Mouse (Mus musculus) heart, postnatal 0 days (tissue): Measurements from ENCODE around the gene Phf21a. TPM values are rescaled to one million over a fixed set of nuclear protein-coding genes. Genes with fewer than 3 reads are reported as not detected.
"Not testable (repeated sequence)": the region's sequence is repeated elsewhere in the genome, so short reads cannot be mapped to it uniquely, and the experiment has no call there.

Source experiments
- ATAC-seq: fragments of 200-750 bp; cut with Nextera tagmentation; 2 replicates; pipeline ENCODE4 v1.8.0; 2017; ENCODE audit warnings: low read depth, moderate number of reproducible peaks, moderate library complexity; ENCODE audit not compliant: insufficient read depth
- DNase-seq: peaks from one replicate; pipeline ENCODE4 v3.0.0-alpha.2; 2016; ENCODE audit warnings: low spot score
- H3K27ac ChIP-seq: fragments of 300-500 bp; sonication (generic); 2 replicates; pipeline ENCODE4 v1.5.1; 2014; ENCODE audit warnings: low read depth, mild to moderate bottlenecking
- H3K27me3 ChIP-seq: fragments of 300-500 bp; sonication (generic); 2 replicates; pipeline ENCODE4 v1.6.1; 2014; ENCODE audit warnings: low read length, mixed read lengths; ENCODE audit not compliant: control insufficient read depth, insufficient read depth
- H3K36me3 ChIP-seq: fragments of 300-500 bp; sonication (generic); replicated peaks from 2 replicates; pipeline ENCODE4 v1.6.1; 2014; ENCODE audit warnings: low read length, mixed read lengths; ENCODE audit not compliant: control insufficient read depth, insufficient read depth
- H3K4me1 ChIP-seq: fragments of 300-500 bp; sonication (generic); 2 replicates; pipeline ENCODE4 v1.6.1; 2014; ENCODE audit warnings: antibody characterized with exemption; ENCODE audit not compliant: control insufficient read depth, insufficient read depth
- H3K4me2 ChIP-seq: fragments of 300-500 bp; sonication (generic); 2 replicates; pipeline ENCODE4 v1.6.1; 2014; ENCODE audit warnings: low read depth, mild to moderate bottlenecking, low read length, moderate library complexity
- H3K4me3 ChIP-seq: fragments of 300-500 bp; sonication (generic); 2 replicates; pipeline ENCODE4 v1.5.1; 2014; ENCODE audit warnings: low read depth, low read length
- H3K9ac ChIP-seq: fragments of 300-500 bp; sonication (generic); replicated peaks from 2 replicates; pipeline ENCODE4 v1.6.1; 2014; ENCODE audit warnings: low read depth, low read length, mixed read lengths
- H3K9me3 ChIP-seq: fragments of 300-500 bp; sonication (generic); replicated peaks from 2 replicates; pipeline ENCODE4 v1.6.1; 2016; ENCODE audit warnings: low read length; ENCODE audit not compliant: control insufficient read depth
- CTCF ChIP-seq: IDR thresholded peaks from 2 replicates; pipeline ENCODE4 v1.5.1; 2016; ENCODE audit warnings: antibody characterized with exemption, control low read depth, low read depth
- EP300 ChIP-seq: IDR thresholded peaks from 2 replicates; pipeline ENCODE4 v1.6.1; 2016; ENCODE audit warnings: antibody characterized with exemption, low read depth
- WGBS: fragments of 180-500 bp; shearing (Covaris S2); extraction: QIAGEN DNeasy Blood & Tissue Kit; methylation state at CpG from one replicate; pipeline ENCODE4 v1.1.7; 2014; 5-methylcytosine and 5-hydroxymethylcytosine counted together
- polyA plus RNA-seq: library from polyadenylated mRNA; unstranded; fragments of >200 nt; fragmentation: Nextera tagmentation; extraction: Ambion mirVana; gene quantifications from 2 replicates; pipeline ENCODE4 v1.2.1, GENCODE M21; 2015
- total RNA-seq: library from RNA; depleted of rRNA; stranded (reverse); fragments of >200 nt; gene quantifications from 2 replicates; pipeline ENCODE4 v1.2.3, GENCODE M21; 2014; ENCODE audit warnings: low replicate concordance

Phf21a gene
- total and polyA plus RNA-seq, 2 experiments from 2014 or later: 9.9 to 41.0 TPM

DNA sequence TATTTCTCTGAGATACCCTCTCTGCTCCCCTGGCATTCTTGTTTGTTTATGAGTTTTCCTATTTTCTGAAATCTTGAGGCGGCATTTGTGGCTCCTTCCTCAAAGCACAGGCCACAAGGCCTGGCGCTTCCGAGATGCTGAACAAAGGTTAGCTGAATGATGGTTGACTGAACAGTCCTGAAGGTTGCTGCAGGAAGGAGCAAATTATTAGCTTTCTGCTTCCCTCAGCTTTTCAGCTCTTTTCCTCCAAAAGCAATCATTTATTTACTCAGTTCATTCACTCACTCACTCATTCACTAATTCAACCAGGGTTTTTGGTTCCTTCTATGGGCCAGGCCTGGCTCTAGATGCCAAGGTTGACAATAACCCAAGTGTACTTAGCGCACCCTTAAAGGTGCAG lies 10.7 kb upstream of the Phf21a start:
- no peak overlapping the region for H3K4me3 ChIP-seq
- H3K4me1 ChIP-seq: no peaks in the 10 kb centered on the region
- TF ChIP-seq EP300: no peak
- no peak for TF ChIP-seq CTCF
- no peak overlapping the region for H3K27ac ChIP-seq
- DNase-seq (no peak), ATAC-seq (no peak)
- H3K27me3 ChIP-seq: no peaks in the 10 kb centered on the region
- H3K9me3 ChIP-seq: no peaks in the 10 kb centered on the region
- WGBS: 86% methylated on average over 4 of the region's 4 CpGs
- H3K9ac ChIP-seq: no peak overlapping the region
- H3K36me3 ChIP-seq: no peaks in the 10 kb centered on the region
- no peak overlapping the region for H3K4me2 ChIP-seq

DNA sequence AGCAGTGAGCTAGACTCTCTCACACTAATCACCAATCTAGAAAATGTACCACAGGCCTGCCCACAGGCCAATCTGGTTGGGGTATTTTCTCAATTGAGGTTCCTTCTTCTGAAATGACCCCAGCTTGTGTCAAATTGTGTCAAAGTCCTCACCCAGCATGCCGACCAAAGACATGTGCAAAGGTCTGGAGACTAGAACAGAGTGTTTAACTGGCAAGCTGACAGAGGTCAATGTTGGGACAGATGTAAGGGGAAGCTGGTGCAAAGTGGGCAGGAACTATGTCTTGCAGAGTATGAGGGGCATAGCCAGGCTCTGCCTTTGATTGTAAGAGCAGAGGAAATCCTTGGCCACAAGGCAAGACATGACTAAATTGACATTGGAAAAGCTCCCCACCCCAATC lies 7.2 kb upstream of the Phf21a start:
- H3K27me3 ChIP-seq: no peaks in the 10 kb centered on the region
- no peaks in the 10 kb centered on the region for H3K36me3 ChIP-seq
- no peak for TF ChIP-seq CTCF
- TF ChIP-seq EP300: no peak
- no peak overlapping the region for H3K4me3 ChIP-seq
- ATAC-seq (no peak), DNase-seq (no peak)
- H3K4me1 ChIP-seq: no peaks in the 10 kb centered on the region
- H3K4me2 ChIP-seq: no peak overlapping the region
- H3K9me3 ChIP-seq: no peaks in the 10 kb centered on the region
- 41% methylated on average over 1 of the region's 1 CpGs for WGBS
- no peak overlapping the region for H3K27ac ChIP-seq
- no peak overlapping the region for H3K9ac ChIP-seq

DNA sequence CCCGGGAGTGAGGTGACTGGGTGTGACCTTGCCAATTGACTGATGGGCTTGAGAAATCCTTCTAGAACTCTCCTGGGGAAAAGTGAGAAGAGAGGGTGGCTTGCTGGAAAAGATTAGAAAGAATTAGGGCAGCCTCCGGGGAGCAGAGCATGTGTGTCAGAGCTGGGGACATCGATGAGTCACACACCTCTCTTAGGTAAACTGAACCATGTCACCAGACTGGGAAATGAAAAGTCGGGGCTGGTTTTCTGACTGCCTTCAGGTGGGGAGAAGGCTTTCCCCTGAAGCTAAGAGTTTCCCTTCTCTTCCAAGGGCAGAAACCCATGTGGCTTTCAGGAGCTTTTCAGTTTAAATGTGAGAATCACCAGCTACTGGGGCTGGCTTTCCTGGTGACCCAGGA lies 5.9 kb upstream of the Phf21a start:
- ATAC-seq (no peak), DNase-seq (no peak)
- H3K4me2 ChIP-seq: no peak overlapping the region
- no peaks in the 10 kb centered on the region for H3K4me1 ChIP-seq
- H3K9ac ChIP-seq: no peak overlapping the region
- no peak for TF ChIP-seq EP300
- no peak for TF ChIP-seq CTCF
- no peak overlapping the region for H3K4me3 ChIP-seq
- no peaks in the 10 kb centered on the region for H3K9me3 ChIP-seq
- H3K27ac ChIP-seq: no peak overlapping the region
- no peaks in the 10 kb centered on the region for H3K27me3 ChIP-seq
- WGBS: 66% methylated on average over 4 of the region's 4 CpGs
- no peaks in the 10 kb centered on the region for H3K36me3 ChIP-seq

DNA sequence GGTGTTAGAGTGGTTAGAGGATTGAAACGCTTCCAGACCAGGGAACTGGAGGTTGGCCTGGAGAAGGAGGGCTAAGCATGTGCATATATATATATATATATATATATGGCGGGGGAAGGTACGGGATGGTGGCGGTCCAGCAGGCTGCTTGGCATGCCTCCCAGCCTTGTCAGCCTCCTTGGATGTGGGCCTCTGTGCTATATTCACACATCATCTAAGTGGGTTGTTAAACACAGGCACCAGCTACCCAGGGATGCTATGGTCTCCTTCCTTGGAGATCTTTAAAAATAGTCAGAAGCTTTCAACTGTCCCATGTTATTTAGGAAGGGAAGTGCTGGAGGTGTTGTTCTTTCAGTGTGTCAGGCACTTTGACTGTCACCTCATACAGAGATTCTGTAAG lies 3.1 kb upstream of the Phf21a start:
- H3K27ac ChIP-seq: no peak overlapping the region
- ATAC-seq (no peak), DNase-seq (no peak)
- no peaks in the 10 kb centered on the region for H3K27me3 ChIP-seq
- H3K4me1 ChIP-seq: no peaks in the 10 kb centered on the region
- H3K4me3 ChIP-seq: no peak overlapping the region
- TF ChIP-seq CTCF (no peak), EP300 (no peak)
- no peaks in the 10 kb centered on the region for H3K36me3 ChIP-seq
- H3K4me2 ChIP-seq: no peak overlapping the region
- H3K9me3 ChIP-seq: no peaks in the 10 kb centered on the region
- no peak overlapping the region for H3K9ac ChIP-seq
- WGBS: 67% methylated on average over 4 of the region's 4 CpGs

DNA sequence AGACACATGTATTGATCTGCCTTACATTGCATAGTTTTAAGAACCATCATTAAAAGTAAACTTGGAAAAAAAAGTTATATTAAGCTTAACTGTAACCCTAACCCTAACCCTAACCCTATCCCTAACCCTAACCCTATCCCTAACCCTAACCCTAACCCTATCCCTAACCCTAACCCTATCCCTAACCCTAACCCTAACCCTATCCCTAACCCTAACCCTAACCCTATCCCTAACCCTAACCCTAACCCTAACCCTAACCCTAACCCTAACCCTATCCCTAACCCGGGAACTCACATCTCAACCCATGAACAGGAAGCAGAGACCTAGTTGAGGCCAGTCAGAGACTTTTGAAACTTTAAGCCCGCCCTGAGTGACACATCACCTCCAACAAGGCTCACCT lies 586 bp downstream of the Phf21a start:
- not testable (repeated sequence) for H3K9ac ChIP-seq, H3K36me3 ChIP-seq, H3K4me1 ChIP-seq, DNase-seq, H3K9me3 ChIP-seq, ATAC-seq, H3K4me3 ChIP-seq, H3K4me2 ChIP-seq, H3K27me3 ChIP-seq
- peak overlapping the region; percentile 65 for H3K27ac ChIP-seq
- WGBS: 74% methylated on average over 2 of the region's 2 CpGs

DNA sequence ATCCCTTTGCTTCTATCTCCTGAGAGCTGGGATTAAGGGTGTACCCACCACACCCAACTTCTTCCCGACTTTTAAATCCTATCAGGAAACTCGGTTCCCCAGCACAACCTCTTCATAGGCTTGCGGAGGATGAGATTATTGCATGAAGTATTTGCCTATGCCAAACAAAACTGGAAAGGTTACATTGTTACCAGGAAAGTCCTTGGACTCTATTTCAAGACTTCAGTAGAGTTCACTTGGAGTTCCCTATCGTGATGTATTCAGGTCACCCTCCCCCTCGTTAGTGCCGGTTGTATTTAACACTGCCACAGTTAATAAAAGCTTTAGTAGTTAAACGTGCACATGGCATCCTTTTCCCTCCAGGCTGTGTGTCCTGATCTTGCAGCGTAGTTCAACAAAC lies 1.2 kb downstream of the Phf21a start:
- Histone ChIP-seq H3K27me3 (no peaks in the 10 kb centered on the region), H3K4me3 (no peak overlapping the region), H3K9ac (no peak overlapping the region), H3K27ac (no peak overlapping the region), H3K4me1 (no peaks in the 10 kb centered on the region), H3K9me3 (no peaks in the 10 kb centered on the region), H3K4me2 (no peak overlapping the region), H3K36me3 (no peaks in the 10 kb centered on the region)
- 60% methylated on average over 8 of the region's 8 CpGs for WGBS
- DNase-seq: no peak
- TF ChIP-seq CTCF: no peak
- no peak for TF ChIP-seq EP300
- no peak for ATAC-seq
